ENCODE assay signal across 22 mouse cellular contexts in the genomic region with DNA sequence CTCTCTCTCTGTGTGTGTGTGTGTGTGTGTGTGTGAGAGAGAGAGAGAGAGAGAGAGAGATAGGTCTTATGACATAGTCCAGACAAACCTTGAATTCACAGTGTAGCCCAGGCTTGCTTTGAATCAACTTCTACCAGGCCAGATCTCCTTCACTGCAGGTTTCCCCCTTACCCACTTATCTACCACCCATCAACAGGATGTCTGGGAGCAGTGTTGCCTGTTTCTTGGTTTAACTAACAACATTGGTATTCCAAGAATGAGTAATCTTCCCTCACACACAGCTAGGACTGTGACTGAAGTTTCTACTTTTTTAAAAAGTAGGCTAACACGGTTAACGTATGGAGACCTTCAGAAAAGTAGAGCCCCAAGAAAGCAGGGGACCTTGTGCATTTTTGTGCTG. TPM values are rescaled to one million over a fixed set of nuclear protein-coding genes. Genes with fewer than 3 reads are reported as not detected.
"Had no signal": no experiment of that assay in that cellular context is flagged by ENCODE, and none has a peak within 500 bp of the region (broad histone marks: within the 10 kb centered on the region; RNA-seq: fewer than 3 reads in every experiment).

No protein-coding gene starts in this region.

- H3K9ac ChIP-seq: limb, embryonic 13.5 days; liver, embryonic 13.5 days; midbrain, embryonic 12.5 days; midbrain, embryonic 15.5 days; stomach, embryonic 15.5 days had no signal

- H3K36me3 ChIP-seq: limb, embryonic 10.5 days; limb, embryonic 13.5 days; liver, embryonic 13.5 days; midbrain, embryonic 12.5 days; midbrain, embryonic 15.5 days; stomach, embryonic 15.5 days had no signal

- ATAC-seq: intestine, postnatal 0 days; midbrain, embryonic 15.5 days had no signal

- H3K27me3 ChIP-seq: limb, embryonic 13.5 days; liver, embryonic 13.5 days; midbrain, embryonic 12.5 days; midbrain, embryonic 15.5 days; stomach, embryonic 15.5 days had no signal

- H3K4me3 ChIP-seq: limb, embryonic 10.5 days; limb, embryonic 13.5 days; liver, embryonic 13.5 days; midbrain, embryonic 12.5 days; midbrain, embryonic 15.5 days; stomach, embryonic 15.5 days had no signal

- H3K9me3 ChIP-seq: limb, embryonic 10.5 days; limb, embryonic 13.5 days; liver, embryonic 13.5 days; midbrain, embryonic 12.5 days; midbrain, embryonic 15.5 days; stomach, embryonic 15.5 days had no signal

- DNase-seq: kidney, adult 2 months; kidney, postnatal 36 days; layer of hippocampus, adult 9-11 months; liver; liver, embryonic 13.5 days; lung, adult 2 months; right cerebral cortex, adult 18-20 months; right cerebral cortex, postnatal 14 days; spleen, adult 18-20 months; thymus, adult 18-20 months; thymus, postnatal 36 days had no signal

- H3K4me2 ChIP-seq: limb, embryonic 13.5 days; liver, embryonic 13.5 days; midbrain, embryonic 12.5 days; midbrain, embryonic 15.5 days; stomach, embryonic 15.5 days had no signal

- H3K27ac ChIP-seq: kidney, postnatal 0 days; limb, embryonic 10.5 days; limb, embryonic 13.5 days; liver, embryonic 13.5 days; macrophage; midbrain, embryonic 12.5 days; midbrain, embryonic 15.5 days; stomach, embryonic 15.5 days had no signal

- H3K4me1 ChIP-seq: liver, embryonic 13.5 days; midbrain, embryonic 15.5 days; stomach, embryonic 15.5 days had no signal

RNA-seq across cellular contexts. Expression of gene Dhrs9, which starts 3.5 kb away (rescaled TPM):
- polyA plus RNA-seq: kidney, embryonic 14.5 days; limb, embryonic 10.5 days; limb, embryonic 13.5 days; midbrain, embryonic 12.5 days; midbrain, embryonic 15.5 days; neural tube, embryonic 11.5 days; neural tube, embryonic 14.5 days had no signal

RNA-seq across cellular contexts. Expression of gene Abcb11, which starts 34.4 kb away (rescaled TPM):
- polyA plus RNA-seq: kidney, adult 2 months; kidney, embryonic 14.5 days; limb, embryonic 10.5 days; limb, embryonic 13.5 days; macrophage; midbrain, embryonic 12.5 days; midbrain, embryonic 15.5 days; neural tube, embryonic 11.5 days; neural tube, embryonic 14.5 days had no signal
